Mouse (Mus musculus) neural tube, postnatal 0 days (tissue): ENCODE measurements around the gene Gm10330. TPM values are rescaled to one million over a fixed set of nuclear protein-coding genes. Genes with fewer than 3 reads are reported as not detected.

Experiments
- polyA plus RNA-seq: library from polyadenylated mRNA; unstranded; fragments of >200 nt; fragmentation: Nextera tagmentation; extraction: Ambion mirVana; gene quantifications from 2 replicates; pipeline ENCODE4 v1.2.1, GENCODE M21; 2015

Gm10330 gene
- polyA plus RNA-seq, result 0.61 and 0.74 TPM in 2 replicates

DNA sequence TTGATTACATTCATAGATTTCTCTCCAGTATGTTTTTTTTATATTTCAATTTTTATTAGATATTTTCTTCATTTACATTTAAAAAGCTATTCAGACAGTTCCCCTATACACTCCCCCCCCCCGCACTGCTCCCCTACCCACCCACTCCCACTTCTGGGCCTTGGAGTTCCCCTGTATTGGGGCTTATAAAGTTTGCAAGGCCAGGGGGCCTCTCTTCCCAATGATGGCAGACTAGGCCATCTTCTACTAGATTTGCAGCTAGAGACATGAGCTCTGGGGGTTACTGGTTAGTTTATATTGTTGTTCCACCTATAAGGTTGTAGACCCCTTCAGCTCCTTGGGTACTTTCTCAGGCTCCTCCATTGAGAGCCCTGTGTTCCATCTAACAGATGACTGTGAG, at the start of gene Gm10330:
Gm10330 (minus strand) TSS at position 101 of the 400 bp plus-strand sequence.

